Mouse (Mus musculus) T-cell, adult 2 months (primary cell): ENCODE measurements around the gene Tmem30c.

Experiments
- DNase-seq: peaks from one replicate; pipeline ENCODE4 v3.0.0; 2022; ENCODE audit warnings: low spot score

The Tmem30c gene

GRCm38 (mm10) chr16:57231089-57231936 lies 61.4 kb downstream of the Tmem30c start, which contains the start of gene Tbc1d23:
Gene Tbc1d23 (minus strand): TSS chr16:57231504.
- peak; percentile 97 for DNase-seq

DNA sequence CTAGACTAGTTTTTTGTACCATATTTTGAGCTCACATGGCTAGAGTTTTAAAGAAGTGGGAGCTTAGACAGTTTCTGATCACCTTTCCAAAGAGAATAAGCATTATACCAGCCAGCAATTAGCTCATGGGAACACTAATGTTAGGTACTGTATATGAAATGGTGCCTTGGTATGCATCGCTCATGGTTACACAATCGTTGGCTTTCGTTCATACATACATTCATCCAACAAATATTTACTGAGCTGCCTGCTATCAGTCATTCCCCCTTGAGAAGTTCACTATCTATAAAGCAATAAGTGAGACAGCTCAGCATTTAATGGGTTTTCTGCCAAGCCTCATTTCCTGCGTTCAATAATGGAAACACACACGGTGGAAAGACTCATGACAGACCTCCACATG lies 66.2 kb downstream of the Tmem30c start:
- DNase-seq: no peak

GRCm38 (mm10) chr16:57220361-57220760 lies 72.3 kb downstream of the Tmem30c start:
- DNase-seq: no peak
